In the genomic region with DNA sequence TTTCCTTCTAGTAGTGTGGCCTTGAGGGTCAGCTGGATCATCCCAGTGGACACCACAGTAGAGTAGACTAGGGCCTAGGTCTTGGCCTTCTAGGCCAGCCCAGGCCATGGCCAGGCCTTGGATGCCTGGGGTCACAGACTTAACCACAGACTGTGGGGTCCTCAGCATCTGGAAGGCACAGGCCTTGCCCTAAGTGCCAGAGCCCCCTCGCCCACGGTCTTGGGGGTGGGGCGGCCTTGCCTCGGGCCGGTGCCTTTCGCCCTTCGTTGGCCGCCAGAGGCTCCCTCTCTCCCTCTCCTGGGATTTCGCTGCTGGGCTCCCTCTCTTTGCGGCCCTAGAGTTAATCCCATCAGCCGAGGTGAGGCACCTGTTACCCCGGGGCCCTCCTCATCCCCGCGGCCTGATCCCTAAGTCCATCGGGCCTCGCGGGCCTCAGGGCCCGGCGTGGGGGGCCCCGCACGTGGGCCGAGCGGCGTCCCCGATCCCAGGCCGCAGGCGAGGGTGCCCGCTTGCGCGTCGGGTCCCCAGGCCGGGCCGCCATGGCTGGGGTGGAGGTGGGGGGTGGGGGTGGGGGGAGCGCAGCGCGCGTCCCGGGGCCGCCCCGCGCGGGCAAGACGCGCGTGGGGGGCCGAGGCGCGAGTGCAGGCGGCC, we compare ENCODE assay signal across 8 mouse cellular contexts. TPM values are rescaled to one million over a fixed set of nuclear protein-coding genes. Genes with fewer than 3 reads are reported as not detected.
DNase-seq lines count a peak whose midpoint lies in the region; ATAC-seq and TF ChIP-seq lines count a peak whose summit lies in the region.

A gene (plus strand): TSS at position 244 of the 651 bp plus-strand sequence.

- WGBS in forebrain, embryonic 11.5 days: under 1% methylated on average over 37 of the region's 49 CpGs
- WGBS in heart, postnatal 0 days: under 1% methylated on average over 23 of the region's 49 CpGs
- 2% methylated on average over 49 of the region's 49 CpGs for WGBS in liver, embryonic 15.5 days (ENCODE audit: insufficient replicate concordance)
- under 1% methylated on average over 41 of the region's 49 CpGs for WGBS in neural tube, embryonic 12.5 days

- H3K36me3 ChIP-seq in forebrain, embryonic 11.5 days (ENCODE audit: control insufficient read depth, insufficient read depth, low read length): no peaks in the 10 kb centered on the region
- no peaks in the 10 kb centered on the region for H3K36me3 ChIP-seq in heart, postnatal 0 days (replicated peaks; ENCODE audit: control insufficient read depth, insufficient read depth, low read length)
- no peaks in the 10 kb centered on the region for H3K36me3 ChIP-seq in liver, embryonic 15.5 days (replicated peaks)
- H3K36me3 ChIP-seq in neural tube, embryonic 12.5 days: no peaks in the 10 kb centered on the region

- H3K9me3 ChIP-seq in forebrain, embryonic 11.5 days (ENCODE audit: control insufficient read depth, low read length): no peaks in the 10 kb centered on the region
- H3K9me3 ChIP-seq in heart, postnatal 0 days (replicated peaks; ENCODE audit: control insufficient read depth, low read length): no peaks in the 10 kb centered on the region
- no peaks in the 10 kb centered on the region for H3K9me3 ChIP-seq in liver, embryonic 15.5 days (replicated peaks)
- H3K9me3 ChIP-seq in neural tube, embryonic 12.5 days: no peaks in the 10 kb centered on the region

- no peak for TF ChIP-seq EP300 in heart, postnatal 0 days (IDR thresholded peaks at IDR 0.05; ENCODE audit: low read depth)

- H3K27me3 ChIP-seq in forebrain, embryonic 11.5 days (ENCODE audit: control insufficient read depth, insufficient read depth, low read length): no peaks in the 10 kb centered on the region; the same call in 1 of the 2 replicates
- H3K27me3 ChIP-seq in heart, postnatal 0 days (ENCODE audit: control insufficient read depth, insufficient read depth, low read length): no peaks in the 10 kb centered on the region
- peaks cover 20% of the 10 kb centered on the region for H3K27me3 ChIP-seq in liver, embryonic 15.5 days
- H3K27me3 ChIP-seq in neural tube, embryonic 12.5 days (replicated peaks): no peaks in the 10 kb centered on the region

- peak within 1 kb of the TSS; percentile 93 for H3K9ac ChIP-seq in forebrain, embryonic 11.5 days (ENCODE audit: low read length)
- peak within 1 kb of the TSS; percentile 96 for H3K9ac ChIP-seq in heart, postnatal 0 days (replicated peaks; ENCODE audit: low read depth, low read length)
- H3K9ac ChIP-seq in liver, embryonic 15.5 days: peak within 1 kb of the TSS; percentile 58
- H3K9ac ChIP-seq in neural tube, embryonic 12.5 days: peak within 1 kb of the TSS; percentile 94

- peak within 1 kb of the TSS; percentile 81 for H3K4me3 ChIP-seq in brown adipose tissue, adult 24 weeks (ENCODE audit: insufficient read depth, low read depth, low read length)
- peak within 1 kb of the TSS; percentile 75 for H3K4me3 ChIP-seq in forebrain, embryonic 11.5 days (ENCODE audit: low read depth, low read length)
- H3K4me3 ChIP-seq in heart, postnatal 0 days (ENCODE audit: low read depth, low read length): peak within 1 kb of the TSS; percentile 82
- H3K4me3 ChIP-seq in liver, embryonic 15.5 days (replicated peaks): peak within 1 kb of the TSS; percentile 64
- H3K4me3 ChIP-seq in neural tube, embryonic 12.5 days: peak within 1 kb of the TSS; percentile 76

- peak; percentile 45 for TF ChIP-seq CTCF in heart, postnatal 0 days (IDR thresholded peaks at IDR 0.05; ENCODE audit: low read depth)

- H3K4me2 ChIP-seq in forebrain, embryonic 11.5 days (ENCODE audit: low read depth, low read length, severe bottlenecking): peak within 1 kb of the TSS; percentile 88
- peak within 1 kb of the TSS; percentile 76 for H3K4me2 ChIP-seq in heart, postnatal 0 days (ENCODE audit: low read depth, low read length)
- H3K4me2 ChIP-seq in liver, embryonic 15.5 days: peak within 1 kb of the TSS; percentile 75
- peak within 1 kb of the TSS; percentile 81 for H3K4me2 ChIP-seq in neural tube, embryonic 12.5 days (replicated peaks)

- peak; percentile 77 for ATAC-seq in forebrain, embryonic 11.5 days (replicated peaks; ENCODE audit: low FRiP score)
- ATAC-seq in heart, postnatal 0 days (ENCODE audit: insufficient read depth, low read depth): peak; percentile 83
- ATAC-seq in liver, embryonic 15.5 days (ENCODE audit: insufficient read depth): peak; percentile 57
- peak; percentile 61 for ATAC-seq in neural tube, embryonic 12.5 days (ENCODE audit: low FRiP score, low read depth)
- ATAC-seq in activated CD4-positive, CD25-positive, alpha-beta regulatory T cell, adult 4 months: no peak

- H3K27ac ChIP-seq in brown adipose tissue, adult 24 weeks (replicated peaks; ENCODE audit: low read depth, low read length): peak within 1 kb of the TSS; percentile 31
- H3K27ac ChIP-seq in forebrain, embryonic 11.5 days (ENCODE audit: low read depth, low read length): peak within 1 kb of the TSS; percentile 93
- H3K27ac ChIP-seq in heart, postnatal 0 days (ENCODE audit: low read depth): peak within 1 kb of the TSS; percentile 86
- peak within 1 kb of the TSS; percentile 70 for H3K27ac ChIP-seq in liver, embryonic 15.5 days (replicated peaks)
- peak within 1 kb of the TSS; percentile 96 for H3K27ac ChIP-seq in neural tube, embryonic 12.5 days

- 0 out of 2 replicates have a peak, but pooled peaks cover 3% of the 10 kb centered on the region for H3K4me1 ChIP-seq in brown adipose tissue, adult 24 weeks (ENCODE audit: control insufficient read depth, insufficient read depth, insufficient read length, low read length)
- H3K4me1 ChIP-seq in forebrain, embryonic 11.5 days (replicated peaks; ENCODE audit: control insufficient read depth, insufficient read depth, low read length): peaks cover 1% of the 10 kb centered on the region; the same call in 1 of the 2 replicates
- peaks cover 7% of the 10 kb centered on the region for H3K4me1 ChIP-seq in heart, postnatal 0 days (ENCODE audit: control insufficient read depth, insufficient read depth)
- peaks cover 8% of the 10 kb centered on the region for H3K4me1 ChIP-seq in liver, embryonic 15.5 days (replicated peaks)
- H3K4me1 ChIP-seq in neural tube, embryonic 12.5 days: peaks cover 16% of the 10 kb centered on the region

- DNase-seq in Muller cell, postnatal 12 days (ENCODE audit: inconsistent ontology term): peak; percentile 80
- peak; percentile 83 for DNase-seq in forebrain, embryonic 11.5 days (ENCODE audit: low spot score)
- peak; percentile 77 for DNase-seq in heart, postnatal 0 days (ENCODE audit: low spot score)
- peak; percentile 53 to 74 for DNase-seq in kidney, postnatal 25 days

RNA-seq across cellular contexts. Expression of the gene that starts here (rescaled TPM):
- polyA plus RNA-seq in brown adipose tissue, adult 24 weeks (2012; ENCODE audit: insufficient read depth, insufficient read length, missing spikeins): 8.3 and 8.9 TPM in 2 replicates
- 26.3 and 29.2 TPM in 2 replicates for polyA plus RNA-seq in forebrain, embryonic 11.5 days (2014; fragmentation: Nextera tagmentation; extraction: Ambion mirVana)
- total RNA-seq in heart, postnatal 0 days (2014; rRNA removed; ENCODE audit: low replicate concordance): 11.3 and 11.6 TPM in 2 replicates
- polyA plus RNA-seq in heart, postnatal 0 days (2015; fragmentation: Nextera tagmentation; extraction: Ambion mirVana): 6.8 and 8.3 TPM in 2 replicates
- polyA plus RNA-seq in liver, embryonic 15.5 days (2015; fragmentation: Nextera tagmentation; extraction: Ambion mirVana): 3.0 and 3.5 TPM in 2 replicates
- 24.8 and 28.1 TPM in 2 replicates for polyA plus RNA-seq in neural tube, embryonic 12.5 days (2016; fragmentation: Nextera tagmentation; extraction: Ambion mirVana)
- under 1 TPM in 1 of 2 experiments, not detected in 1; 0.25 TPM for polyA plus RNA-seq in activated CD4-positive, CD25-positive, alpha-beta regulatory T cell, adult 4 months (2017; shearing (Covaris generic))

Comparison
In these comparisons a context has a peak if more than half of its experiments do, and no peak if none do; other contexts are left out.
1. H3K27ac ChIP-seq: peak in every context shown above with its lines; median percentile 96 in neural tube, embryonic 12.5 days; 93 in forebrain, embryonic 11.5 days; 86 in heart, postnatal 0 days; 70 in liver, embryonic 15.5 days; 31 in brown adipose tissue, adult 24 weeks.